Mouse (Mus musculus) yolk sac, embryonic 10.5 days (tissue): ENCODE measurements around the gene Fbxo11.

ENCODE experiments used
- DNase-seq: peaks from one replicate; pipeline ENCODE4 v3.0.0-alpha.2; 2017; ENCODE audit warnings: low spot score

The Fbxo11 gene

GRCm38 (mm10) chr17:88065031-88065800, at the start of gene Fbxo11:
Gene Fbxo11, minus strand, starts transcription at chr17:88065291.
- peak; percentile 59 for DNase-seq

DNA sequence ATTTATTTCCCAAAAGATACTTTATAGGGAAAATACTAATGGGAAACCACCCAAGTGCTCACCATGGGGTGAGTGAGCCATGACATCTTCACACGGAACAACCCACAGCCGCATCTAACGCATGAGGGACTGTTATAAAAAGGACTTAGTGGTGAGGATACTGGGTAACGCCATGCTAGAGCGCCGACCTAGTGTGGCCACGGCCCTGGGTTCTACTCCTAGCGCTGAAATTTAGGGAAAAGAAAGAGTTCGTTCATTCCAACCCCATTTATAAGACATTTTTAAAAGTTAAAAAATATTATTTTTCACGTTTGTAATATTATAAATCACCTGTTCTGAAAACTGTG, 48.8 kb upstream of the Fbxo11 start:
- DNase-seq = no peak

DNA sequence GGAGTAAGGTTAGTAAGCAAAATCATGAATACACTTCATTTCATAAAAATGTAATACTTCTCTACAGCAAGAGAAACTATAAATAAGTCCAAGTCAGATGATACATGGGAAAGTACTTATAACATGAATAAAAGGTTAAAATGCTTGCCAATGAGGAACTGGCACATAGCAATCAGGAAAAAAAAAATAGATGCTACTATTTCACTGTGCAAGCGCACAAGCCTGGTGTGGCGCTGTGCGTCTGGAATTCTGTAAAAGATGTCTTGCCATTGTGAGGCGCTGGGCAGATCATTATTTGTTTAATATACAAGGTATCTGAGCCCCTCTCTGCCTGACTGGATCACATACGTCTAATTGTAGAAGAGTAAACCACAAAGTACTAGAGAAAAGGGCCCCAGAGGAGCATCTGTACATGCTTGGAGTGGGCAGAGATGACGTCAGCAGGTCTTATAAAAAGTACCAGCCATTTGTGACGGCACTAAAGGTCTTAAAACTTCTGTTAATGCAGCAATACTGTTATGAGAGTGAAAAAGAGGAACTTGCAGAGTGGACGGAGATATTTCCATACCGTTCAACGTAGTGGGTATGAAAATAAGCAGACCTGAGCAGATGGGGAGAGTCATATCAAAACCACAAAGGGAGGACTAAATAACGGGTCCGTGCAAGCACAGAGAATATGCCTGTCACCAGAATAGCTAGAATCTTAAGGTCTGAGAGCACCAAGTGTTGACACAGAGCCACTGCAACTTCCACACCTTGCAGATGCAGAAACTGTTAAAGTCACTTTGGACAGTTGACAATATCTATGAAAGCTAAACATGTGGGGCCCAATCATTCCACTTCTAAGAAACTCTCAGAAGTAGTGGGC, 48.2 kb upstream of the Fbxo11 start:
- no peak for DNase-seq

DNA sequence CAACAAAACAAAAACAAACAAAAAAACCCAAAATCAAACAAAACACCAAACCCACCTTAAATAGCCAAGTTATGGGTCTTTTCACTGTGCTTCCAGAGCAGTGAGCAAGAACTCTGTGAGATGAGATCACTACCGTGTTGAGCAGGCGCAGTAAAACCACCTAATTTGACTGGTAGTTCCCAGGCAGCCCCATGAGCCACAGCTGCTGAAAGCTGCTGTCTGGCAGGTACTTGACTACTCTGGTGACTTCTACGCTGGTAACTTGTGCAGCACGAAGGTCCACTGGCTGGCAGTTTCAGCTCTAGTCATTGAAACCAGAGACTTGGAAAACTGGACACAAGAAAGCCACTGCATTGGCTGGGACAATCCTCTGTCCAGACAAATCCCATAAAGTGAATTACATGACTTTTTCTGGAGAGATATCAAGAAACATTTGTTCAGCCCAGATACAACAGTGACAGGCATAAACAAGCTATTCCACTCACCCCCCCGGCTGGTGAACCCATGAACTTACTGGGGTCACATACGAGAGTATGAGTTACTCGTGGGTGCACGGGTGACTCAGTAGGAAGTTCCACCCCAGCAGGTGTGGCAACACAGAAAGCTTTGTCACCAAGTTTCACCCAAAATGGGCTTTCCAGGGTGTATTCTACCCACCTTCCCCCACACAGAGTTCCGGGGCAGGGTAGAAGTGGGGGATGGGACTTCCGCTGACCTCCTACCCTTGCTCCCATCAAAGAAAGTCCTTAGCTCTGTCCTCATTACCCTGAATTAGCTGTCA, 47.0 kb upstream of the Fbxo11 start:
- no peak for DNase-seq

DNA sequence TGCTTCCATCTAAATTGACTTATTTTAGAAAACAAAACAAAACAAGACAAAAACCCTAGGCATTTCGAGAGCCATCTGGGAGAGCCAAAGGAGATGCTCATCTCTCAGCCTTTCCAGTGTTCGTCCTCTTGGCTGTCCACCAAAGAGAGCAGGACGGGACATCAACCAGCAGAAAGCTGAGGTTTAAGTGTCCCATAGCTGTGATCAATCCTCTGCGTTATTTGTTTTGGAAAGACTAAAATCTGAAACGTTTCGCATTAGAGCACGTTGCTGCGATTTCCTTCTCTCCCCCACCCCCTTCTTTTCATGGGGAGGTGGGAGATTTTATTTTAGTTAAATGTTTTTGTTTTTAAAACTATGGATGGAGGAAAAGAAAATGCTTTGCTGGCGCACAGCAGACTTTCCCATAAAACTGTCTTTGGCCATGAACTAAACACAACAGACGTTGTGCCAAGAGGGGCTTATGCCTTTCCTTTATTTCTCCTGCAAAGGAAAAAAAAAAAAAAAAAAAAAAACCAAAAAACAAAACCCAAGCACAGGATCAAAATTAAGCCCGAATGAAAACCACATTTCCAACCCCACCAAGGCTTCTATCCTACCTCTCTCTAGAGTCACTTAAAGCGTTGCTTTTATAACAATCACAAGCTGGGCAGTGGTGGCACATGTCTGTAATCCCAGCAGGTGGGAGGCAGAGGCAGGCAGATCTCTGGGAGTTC, 46.1 kb upstream of the Fbxo11 start:
- no peak for DNase-seq

DNA sequence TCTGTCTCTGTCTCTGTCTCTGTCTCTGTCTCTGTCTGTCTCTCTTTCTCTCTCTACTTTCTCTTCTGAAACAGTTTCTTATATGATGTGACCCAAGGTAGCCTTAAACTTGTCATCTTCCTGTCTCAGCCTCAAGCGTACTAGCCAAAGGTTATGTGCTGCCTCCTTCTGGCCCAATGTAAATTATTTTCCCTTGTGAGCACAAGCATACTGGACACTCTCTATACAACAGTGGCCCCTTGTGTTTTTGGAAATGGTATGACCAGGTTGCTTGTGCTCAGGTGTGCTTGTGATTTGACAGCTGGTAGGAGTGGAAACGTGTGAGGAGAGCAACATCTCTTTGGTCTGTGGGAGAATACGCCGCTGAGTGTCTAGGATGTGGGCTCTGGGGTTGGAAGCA, 42.6 kb upstream of the Fbxo11 start:
- DNase-seq = no peak

GRCm38 (mm10) chr17:88106365-88106764, 41.3 kb upstream of the Fbxo11 start:
- DNase-seq = no peak

DNA sequence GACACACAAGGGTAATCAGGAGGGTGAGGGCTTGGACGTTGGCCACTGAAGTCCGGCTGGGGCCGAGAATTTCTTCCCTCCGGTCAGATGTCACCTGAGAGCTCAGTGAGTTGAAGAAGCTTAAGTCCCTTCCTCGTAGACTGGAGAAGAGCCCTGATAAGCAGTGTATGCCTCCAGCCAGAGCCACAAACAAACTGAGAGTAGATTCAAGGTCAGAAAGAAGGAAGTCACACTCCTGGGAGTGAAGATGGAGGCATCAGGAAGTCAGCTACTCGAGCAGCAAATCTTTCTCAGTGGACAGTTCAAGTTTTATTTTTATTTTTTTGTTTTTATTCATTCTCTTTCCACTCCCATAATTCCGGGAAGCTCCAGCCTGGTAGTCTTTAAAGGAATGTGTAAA, 37.5 kb upstream of the Fbxo11 start:
- DNase-seq = no peak

GRCm38 (mm10) chr17:88098181-88098852, 33.2 kb upstream of the Fbxo11 start:
- DNase-seq = no peak

DNA sequence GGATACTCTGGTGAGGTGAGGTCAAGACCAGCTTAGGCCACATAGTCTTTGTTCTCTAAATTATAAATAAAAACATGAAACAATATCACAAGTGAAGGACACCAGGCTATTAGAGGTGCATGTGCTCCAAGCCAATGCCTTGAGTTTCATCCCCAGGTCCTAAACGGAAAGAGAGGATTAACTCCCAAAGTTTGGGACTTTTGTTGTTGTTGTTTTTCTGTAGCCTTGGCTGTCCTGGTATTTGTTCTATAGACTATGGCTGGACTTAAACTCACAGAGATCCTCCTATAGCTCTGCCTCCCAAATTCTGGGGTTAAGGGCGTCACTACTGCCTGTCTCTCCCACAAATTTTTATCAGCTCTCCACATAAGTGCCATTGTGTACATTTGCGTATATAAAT, 32.5 kb upstream of the Fbxo11 start:
- no peak for DNase-seq

DNA sequence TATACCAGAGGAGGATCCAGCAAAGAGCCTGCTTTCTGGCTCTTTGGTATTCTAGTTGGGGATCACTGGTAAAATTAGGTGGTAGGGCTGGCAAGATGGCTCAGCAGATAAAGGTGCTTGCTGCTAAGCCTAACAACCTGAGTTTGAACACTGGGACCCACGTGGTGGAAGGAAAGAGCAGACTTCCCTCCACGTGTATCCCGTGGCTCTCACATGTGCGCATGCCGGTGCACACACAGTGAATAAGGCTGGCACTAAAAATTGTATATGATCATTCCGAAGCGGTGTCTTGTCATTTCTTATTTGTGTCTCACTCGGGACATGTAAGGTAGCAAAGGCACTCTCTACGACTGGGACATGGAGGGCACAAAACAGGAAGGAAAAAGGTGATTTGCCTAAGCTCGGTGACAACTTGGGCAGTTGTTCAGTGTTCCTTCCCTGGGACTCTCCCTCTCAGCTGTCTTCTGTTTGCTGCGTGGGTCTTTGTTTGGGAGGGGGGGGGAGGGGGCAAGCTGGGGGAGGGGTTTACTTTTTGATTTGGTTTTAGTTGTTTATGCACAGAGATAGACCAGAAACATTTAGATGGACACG, 31.8 kb upstream of the Fbxo11 start:
- DNase-seq = no peak

GRCm38 (mm10) chr17:88095517-88096198, 30.6 kb upstream of the Fbxo11 start:
- no peak for DNase-seq

DNA sequence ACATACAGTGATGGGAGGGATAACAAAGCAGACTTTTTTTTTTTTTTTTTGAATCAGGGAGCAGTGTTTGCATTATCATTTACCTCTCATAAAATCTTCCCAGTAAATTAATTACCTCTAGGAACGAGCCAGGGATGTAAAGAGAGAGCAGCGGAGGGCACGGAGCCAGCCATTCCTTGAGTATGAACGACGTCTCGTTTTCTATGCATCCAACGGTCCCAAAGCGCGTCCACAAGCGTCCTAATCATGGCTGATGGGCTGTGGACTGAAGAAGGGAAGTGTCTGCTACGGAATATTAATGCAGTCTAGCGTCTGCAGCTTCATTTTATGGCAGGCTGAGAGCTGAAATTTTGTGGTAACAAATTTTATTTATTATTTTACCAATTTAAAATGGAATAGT, 29.2 kb upstream of the Fbxo11 start:
- DNase-seq = no peak

DNA sequence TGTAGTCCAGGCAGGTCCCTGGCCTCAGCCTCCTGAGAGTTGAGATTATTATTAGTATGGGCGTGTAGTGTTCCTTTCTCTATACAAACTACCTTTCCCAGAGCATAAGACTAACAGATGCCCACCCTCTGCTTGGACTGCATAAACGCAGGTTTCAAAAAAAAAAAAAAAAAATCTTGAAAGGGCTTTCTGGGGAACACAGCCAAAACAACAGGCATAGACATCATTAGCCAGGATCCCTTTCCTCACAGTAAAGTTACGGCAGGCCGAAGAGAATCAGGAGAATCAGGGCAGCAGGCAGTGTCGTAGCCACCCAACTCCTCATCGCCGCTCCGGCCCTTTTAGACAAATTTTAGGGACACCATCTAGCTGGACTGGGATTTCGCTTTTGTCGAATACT, 28.7 kb upstream of the Fbxo11 start:
- no peak for DNase-seq

- DNase-seq = no peak
These were observed 20.9 kb upstream of the Fbxo11 start for GRCm38 (mm10) chr17:88085976-88086375.

DNA sequence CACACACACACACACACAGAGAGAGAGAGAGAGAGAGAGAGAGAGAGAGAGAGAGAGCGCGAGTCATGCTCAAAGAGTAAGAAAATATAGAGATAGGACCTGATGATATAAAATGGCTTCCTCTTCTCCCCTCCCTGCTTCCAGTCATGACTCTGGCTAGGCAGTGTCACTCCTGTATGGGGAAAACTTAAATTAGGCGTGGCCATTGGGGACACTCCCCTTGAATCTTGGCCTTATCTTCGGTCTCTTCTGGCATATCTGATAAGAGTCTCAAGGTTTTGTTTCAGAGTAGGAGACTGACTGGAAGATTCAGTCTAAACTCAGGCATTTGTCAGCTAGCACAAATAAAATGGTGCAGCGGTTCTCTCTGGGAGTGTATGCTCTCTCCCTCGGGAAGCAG, 16.4 kb upstream of the Fbxo11 start:
- DNase-seq = no peak

DNA sequence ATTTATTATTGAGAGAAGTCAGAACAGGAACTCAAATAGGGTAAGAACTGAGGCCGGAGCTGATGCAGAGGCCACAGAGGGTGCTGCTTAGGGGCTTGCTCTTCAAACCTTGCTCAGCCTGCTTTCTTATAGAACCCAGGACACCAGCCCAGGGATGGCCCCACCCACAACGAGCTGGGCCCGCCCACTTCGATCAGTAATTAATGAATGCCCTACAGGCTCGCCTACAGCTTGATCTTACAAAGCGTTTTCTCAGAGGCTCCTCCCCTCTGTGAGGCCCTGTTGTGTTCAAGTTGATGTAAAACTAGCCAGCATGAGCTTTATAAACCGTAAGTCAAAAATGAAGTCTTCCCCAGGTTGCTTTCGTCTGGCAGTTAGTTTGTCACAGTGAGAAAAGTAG, 14.7 kb upstream of the Fbxo11 start:
- no peak for DNase-seq

DNA sequence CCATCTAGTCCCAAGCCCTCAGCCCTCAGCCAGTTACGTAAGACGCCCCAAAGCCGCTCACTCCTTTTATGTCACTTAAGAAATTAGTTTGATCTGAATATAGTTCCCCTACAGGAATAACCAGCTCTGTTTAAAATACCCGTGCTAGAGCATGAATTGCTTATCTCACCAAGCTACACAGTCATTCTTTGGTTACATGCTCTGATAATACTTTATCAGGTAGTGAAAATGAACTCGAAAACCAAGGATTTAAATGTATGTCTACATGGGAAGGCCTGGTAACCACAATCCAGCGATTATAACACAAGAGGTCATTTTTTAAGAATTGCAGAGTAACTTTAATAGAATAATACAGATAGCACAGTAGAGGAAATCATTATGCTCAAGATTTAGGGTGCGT, 7.0 kb upstream of the Fbxo11 start:
- DNase-seq = no peak

DNA sequence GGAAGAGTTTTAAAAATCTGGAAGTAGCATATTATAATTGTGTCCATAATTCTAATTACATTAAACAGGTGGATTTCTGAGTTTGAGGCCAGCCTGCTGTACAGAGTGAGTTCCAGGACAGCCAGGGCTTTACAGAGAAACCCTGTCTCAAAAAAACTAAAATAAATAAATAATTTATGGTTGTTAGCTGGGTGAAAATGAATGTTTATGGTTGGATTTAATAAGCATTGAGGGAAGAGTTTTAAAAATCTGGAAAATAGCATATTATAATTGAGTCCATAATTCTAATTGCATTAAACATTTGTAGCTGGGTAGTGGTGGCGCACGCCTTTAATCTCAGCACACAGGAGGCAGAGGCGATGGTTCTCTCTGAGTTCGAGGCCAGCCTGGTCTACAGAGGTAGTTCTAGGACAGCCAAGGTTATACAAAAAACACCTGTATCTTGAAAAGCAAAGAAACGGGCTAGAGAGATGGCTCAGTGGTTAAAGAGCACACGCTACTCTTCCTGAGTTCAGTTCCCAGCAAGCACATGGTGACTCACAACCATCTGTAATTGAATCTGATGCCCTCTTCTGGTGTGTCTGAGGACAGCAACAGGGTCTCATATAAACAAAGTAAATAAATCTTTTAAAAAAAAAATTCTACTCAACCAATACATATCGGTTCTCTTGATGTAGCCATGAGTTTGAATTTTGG, 3.1 kb upstream of the Fbxo11 start:
- no peak for DNase-seq
